Mouse (Mus musculus) limb, embryonic 14.5 days (tissue): ENCODE results near the gene Ank3. TPM values are rescaled to one million over a fixed set of nuclear protein-coding genes. Genes with fewer than 3 reads are reported as not detected.

Experiments used
- ATAC-seq: fragments of 200-750 bp; cut with Nextera tagmentation; 2 replicates; pipeline ENCODE4 v1.8.0; 2017; ENCODE audit warnings: low read depth, moderate number of reproducible peaks, moderate TSS enrichment; ENCODE audit not compliant: low FRiP score
- DNase-seq: peaks from one replicate; pipeline ENCODE4 v3.0.0-alpha.2; 2015; ENCODE audit warnings: low spot score
- H3K27ac ChIP-seq: fragments of 300-500 bp; sonication (generic); replicated peaks from 2 replicates; pipeline ENCODE4 v1.5.1; 2014; ENCODE audit warnings: low read depth, mild to moderate bottlenecking, low read length, moderate library complexity, mixed read lengths
- H3K27me3 ChIP-seq: fragments of 300-500 bp; sonication (generic); 2 replicates; pipeline ENCODE4 v1.6.1; 2014; ENCODE audit warnings: low read length, mixed read lengths; ENCODE audit not compliant: control insufficient read depth, insufficient read depth
- H3K36me3 ChIP-seq: fragments of 300-500 bp; sonication (generic); 2 replicates; pipeline ENCODE4 v1.6.1; 2014; ENCODE audit warnings: mild to moderate bottlenecking, low read length, moderate library complexity, mixed read lengths; ENCODE audit not compliant: control insufficient read depth, insufficient read depth
- H3K4me1 ChIP-seq: fragments of 300-500 bp; sonication (generic); 2 replicates; pipeline ENCODE4 v1.6.1; 2014; ENCODE audit warnings: antibody characterized with exemption, low read length, mixed read lengths; ENCODE audit not compliant: control insufficient read depth, insufficient read depth
- H3K4me2 ChIP-seq: fragments of 300-500 bp; sonication (generic); replicated peaks from 2 replicates; pipeline ENCODE4 v1.6.1; 2014; ENCODE audit warnings: low read depth, mild to moderate bottlenecking, low read length, moderate library complexity; ENCODE audit not compliant: severe bottlenecking
- H3K4me3 ChIP-seq: fragments of 300-500 bp; sonication (generic); replicated peaks from 2 replicates; pipeline ENCODE4 v1.5.1; 2014; ENCODE audit warnings: low read length
- H3K9ac ChIP-seq: fragments of 300-500 bp; sonication (generic); 2 replicates; pipeline ENCODE4 v1.6.1; 2014; ENCODE audit warnings: mild to moderate bottlenecking, low read depth, low read length, moderate library complexity; ENCODE audit not compliant: severe bottlenecking
- H3K9me3 ChIP-seq: fragments of 300-500 bp; sonication (generic); 2 replicates; pipeline ENCODE4 v1.6.1; 2016; ENCODE audit warnings: low read length; ENCODE audit not compliant: control insufficient read depth
- POLR2A ChIP-seq: fragments of 200-500 bp; IDR thresholded peaks from 2 replicates; pipeline ENCODE4 v1.8.0; 2012; ENCODE audit warnings: inconsistent platforms, mild to moderate bottlenecking, moderate library complexity, borderline replicate concordance; ENCODE audit not compliant: insufficient read depth, insufficient read length; ENCODE audit errors: extremely low read depth
- WGBS: fragments of 180-500 bp; shearing (Covaris S2); extraction: QIAGEN DNeasy Blood & Tissue Kit; methylation state at CpG from one replicate; pipeline ENCODE4 v1.1.7; 2014; 5-methylcytosine and 5-hydroxymethylcytosine counted together
- polyA plus RNA-seq, 2 experiments: library from polyadenylated mRNA; depleted of rRNA in 1 of 2; stranded (reverse) in 1 of 2; unstranded in 1 of 2; fragments of >200 nt; fragmentation: Nextera tagmentation in 1 of 2; extraction: Ambion mirVana in 1 of 2; gene quantifications; 2 replicates each; pipeline versions ENCODE4 v1.2.1 to v1.2.3; 2012 to 2014

The Ank3 gene
- polyA plus RNA-seq, 2 experiments, result 14.8 to 25.2 TPM

GRCm38 (mm10) chr10:69373796-69374550 lies 24.6 kb upstream of the Ank3 start:
- Histone ChIP-seq H3K4me1 (no peaks in the 10 kb centered on the region), H3K36me3 (no peaks in the 10 kb centered on the region), H3K4me3 (no peak overlapping the region), H3K27ac (no peak overlapping the region), H3K4me2 (no peak overlapping the region), H3K9ac (no peak overlapping the region), H3K27me3 (no peaks in the 10 kb centered on the region), H3K9me3 (no peaks in the 10 kb centered on the region)
- DNase-seq (no peak), ATAC-seq (no peak)
- no peak for TF ChIP-seq POLR2A
- 70% methylated on average over 10 of the region's 10 CpGs for WGBS

DNA sequence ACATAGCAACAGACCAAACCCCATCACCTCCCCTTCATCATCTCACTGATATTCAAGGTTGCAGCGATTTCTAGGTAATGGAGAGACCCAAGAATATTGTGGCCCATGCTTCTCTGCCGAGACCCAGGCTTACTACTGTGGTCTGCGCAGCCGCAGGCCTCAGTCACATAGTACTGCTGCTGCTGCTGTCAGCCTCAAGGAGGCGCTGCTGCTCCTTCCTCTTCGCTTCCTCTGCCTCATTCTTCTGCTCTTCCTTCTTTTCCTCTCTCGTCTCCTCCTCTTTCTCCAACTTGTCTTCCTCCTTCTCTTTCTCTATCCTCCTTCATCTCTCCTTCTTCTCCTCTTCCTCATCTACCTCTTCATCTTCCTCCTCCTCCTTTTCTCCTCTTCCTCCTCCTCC lies 23.4 kb upstream of the Ank3 start:
- Histone ChIP-seq H3K4me2 (no peak overlapping the region), H3K9ac (no peak overlapping the region), H3K27me3 (no peaks in the 10 kb centered on the region), H3K9me3 (no peaks in the 10 kb centered on the region), H3K36me3 (no peaks in the 10 kb centered on the region), H3K4me3 (no peak overlapping the region), H3K4me1 (no peaks in the 10 kb centered on the region), H3K27ac (no peak overlapping the region)
- WGBS, result 47% methylated on average over 7 of the region's 7 CpGs
- TF ChIP-seq POLR2A, result no peak
- no peak for ATAC-seq
- no peak for DNase-seq

- H3K9ac ChIP-seq, result no peak overlapping the region
- no peak for TF ChIP-seq POLR2A
- no peak for DNase-seq
- no peak overlapping the region for H3K4me2 ChIP-seq
- no peaks in the 10 kb centered on the region for H3K4me1 ChIP-seq
- H3K36me3 ChIP-seq, result no peaks in the 10 kb centered on the region
- whole genome bisulfite sequencing, result 77% methylated on average over 1 of the region's 1 CpGs
- no peak overlapping the region for H3K27ac ChIP-seq
- H3K27me3 ChIP-seq, result no peaks in the 10 kb centered on the region
- ATAC-seq, result no peak
- H3K4me3 ChIP-seq, result no peak overlapping the region
- no peaks in the 10 kb centered on the region for H3K9me3 ChIP-seq
Measured at GRCm38 (mm10) chr10:69383186-69383585, 15.4 kb upstream of the Ank3 start.

DNA sequence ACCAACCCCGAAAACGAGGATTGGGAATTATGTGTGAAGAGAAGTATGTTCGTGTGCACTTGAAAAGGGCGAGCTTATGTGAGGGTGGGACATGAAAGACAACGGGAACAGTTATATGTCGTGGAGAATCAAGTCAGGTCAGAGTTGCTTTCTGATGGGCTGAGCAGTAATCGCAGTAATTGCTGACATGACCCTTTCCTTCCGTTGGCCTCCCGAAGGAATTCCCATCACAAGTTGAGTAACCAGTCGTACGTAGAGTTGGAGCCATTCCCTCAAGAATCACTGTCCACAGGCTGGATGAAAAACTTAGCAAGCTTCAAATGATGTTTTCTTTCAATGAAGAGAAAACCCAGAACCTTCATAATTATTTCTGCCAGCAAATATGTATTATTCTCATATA lies 13.9 kb upstream of the Ank3 start:
- no peak overlapping the region for H3K4me3 ChIP-seq
- no peak overlapping the region for H3K27ac ChIP-seq
- H3K4me1 ChIP-seq, result no peaks in the 10 kb centered on the region
- ATAC-seq (no peak), DNase-seq (no peak)
- H3K9me3 ChIP-seq, result no peaks in the 10 kb centered on the region
- 81% methylated on average over 11 of the region's 11 CpGs for WGBS
- H3K36me3 ChIP-seq, result no peaks in the 10 kb centered on the region
- H3K4me2 ChIP-seq, result no peak overlapping the region
- no peaks in the 10 kb centered on the region for H3K27me3 ChIP-seq
- no peak overlapping the region for H3K9ac ChIP-seq
- TF ChIP-seq POLR2A, result no peak

DNA sequence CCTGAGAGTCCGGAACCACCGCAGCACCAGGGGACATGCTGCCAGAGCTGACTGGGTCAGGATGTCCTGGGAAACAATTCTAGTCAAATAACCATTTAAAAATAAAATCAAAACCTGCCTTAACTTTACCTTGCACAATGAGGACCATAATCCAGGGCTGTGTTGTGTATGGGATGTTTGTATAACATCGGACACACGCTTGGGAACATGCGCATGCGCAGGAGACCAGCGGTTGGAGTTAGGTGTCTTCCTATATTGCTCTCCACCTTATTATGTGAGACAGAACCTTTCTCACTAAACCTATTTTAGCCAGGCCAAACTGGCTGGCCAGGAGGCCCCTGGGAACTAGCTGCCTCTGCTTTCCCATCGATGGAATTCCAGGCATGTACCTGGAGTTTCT lies 13.4 kb upstream of the Ank3 start:
- no peaks in the 10 kb centered on the region for H3K4me1 ChIP-seq

More for the DNA sequence above, 13.4 kb upstream of the Ank3 start:
- no peak for TF ChIP-seq POLR2A
- Histone ChIP-seq H3K4me3 (no peak overlapping the region), H3K27ac (no peak overlapping the region), H3K9me3 (no peaks in the 10 kb centered on the region), H3K36me3 (no peaks in the 10 kb centered on the region), H3K9ac (no peak overlapping the region), H3K27me3 (no peaks in the 10 kb centered on the region), H3K4me2 (no peak overlapping the region)
- WGBS, result 92% methylated on average over 8 of the region's 8 CpGs
- ATAC-seq, result no peak
- DNase-seq, result no peak
